Mouse (Mus musculus): ENCODE results near the gene Slc16a5. TPM values are rescaled to one million over a fixed set of nuclear protein-coding genes. Genes with fewer than 3 reads are reported as not detected.
"Not testable (repeated sequence)": the region's sequence is repeated elsewhere in the genome, so short reads cannot be mapped to it uniquely, and the experiment has no call there.

The Slc16a5 gene
- polyA plus RNA-seq, 1 experiment: 8.0 TPM

DNA sequence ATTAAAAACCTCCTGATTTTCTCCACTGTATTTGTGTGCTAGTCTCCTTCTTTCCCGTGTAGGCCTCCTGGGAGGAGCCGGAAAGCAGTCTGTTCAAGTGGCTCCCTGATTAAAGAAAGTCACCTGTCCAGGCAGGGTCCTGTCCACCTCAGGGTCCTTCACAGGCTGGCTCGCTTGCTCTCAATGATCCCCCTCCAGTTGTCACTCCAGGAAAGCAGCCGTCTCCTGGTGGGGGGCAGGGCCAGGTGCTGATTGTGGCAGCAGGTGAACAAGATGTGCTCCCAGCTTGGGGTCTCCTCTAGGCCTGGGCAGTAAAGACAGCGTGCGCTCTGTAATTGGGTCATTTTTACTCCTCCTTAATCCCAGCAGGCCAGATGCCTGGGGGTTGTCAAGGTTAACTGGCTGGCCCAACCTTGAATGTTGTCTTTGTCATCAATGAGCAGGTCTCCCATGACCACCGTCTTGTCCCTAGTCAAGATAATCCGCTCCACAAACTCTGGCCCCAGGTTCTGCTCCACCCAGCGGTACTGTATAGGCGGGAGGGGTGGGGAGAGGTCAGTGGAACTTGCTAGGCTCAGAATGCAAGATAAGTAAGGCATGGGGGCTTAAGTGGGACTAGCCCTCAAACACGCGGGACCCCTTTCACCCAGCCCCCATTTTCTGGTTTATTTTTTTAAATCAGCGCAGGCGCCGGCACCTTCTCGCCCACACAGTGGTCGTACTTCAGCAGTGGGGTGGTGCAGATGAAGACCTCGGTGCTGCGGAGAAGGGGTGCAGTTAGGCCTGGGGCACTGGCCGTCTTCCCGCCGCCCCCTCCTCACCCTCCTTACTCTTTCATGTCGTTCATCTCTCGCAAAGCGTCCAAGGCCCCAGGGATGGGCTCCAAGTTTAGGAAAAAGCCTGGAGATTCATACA, 28.4 kb downstream of the Slc16a5 start:
- WGBS: 50% methylated on average over 25 of the region's 25 CpGs
- Histone ChIP-seq H3K27ac (ENCODE audit: insufficient read depth, low read length) (peak overlapping the region; percentile 80), H3K36me3 (ENCODE audit: control insufficient read depth, insufficient read depth, low read length) (peaks cover 19% of the 10 kb centered on the region), H3K27me3 (ENCODE audit: control insufficient read depth, insufficient read depth, low read length) (no peaks in the 10 kb centered on the region), H3K4me1 (ENCODE audit: control insufficient read depth, insufficient read depth, insufficient read length) (peaks cover 5% of the 10 kb centered on the region; the same call in 1 of the 2 replicates), H3K4me3 (ENCODE audit: extremely low read depth, insufficient read depth, insufficient read length) (peak overlapping the region; percentile 80; the same call in 1 of the 2 replicates)
- TF ChIP-seq CTCF (IDR thresholded peaks at IDR 0.05; ENCODE audit: extremely low read depth, insufficient read depth, insufficient read length, insufficient replicate concordance) (no peak), POLR2A (IDR thresholded peaks at IDR 0.05; ENCODE audit: low read depth, low read length) (no peak)
- DNase-seq (ENCODE audit: low read depth in 1 of 2, low spot score in 2 of 2): no peak

DNA sequence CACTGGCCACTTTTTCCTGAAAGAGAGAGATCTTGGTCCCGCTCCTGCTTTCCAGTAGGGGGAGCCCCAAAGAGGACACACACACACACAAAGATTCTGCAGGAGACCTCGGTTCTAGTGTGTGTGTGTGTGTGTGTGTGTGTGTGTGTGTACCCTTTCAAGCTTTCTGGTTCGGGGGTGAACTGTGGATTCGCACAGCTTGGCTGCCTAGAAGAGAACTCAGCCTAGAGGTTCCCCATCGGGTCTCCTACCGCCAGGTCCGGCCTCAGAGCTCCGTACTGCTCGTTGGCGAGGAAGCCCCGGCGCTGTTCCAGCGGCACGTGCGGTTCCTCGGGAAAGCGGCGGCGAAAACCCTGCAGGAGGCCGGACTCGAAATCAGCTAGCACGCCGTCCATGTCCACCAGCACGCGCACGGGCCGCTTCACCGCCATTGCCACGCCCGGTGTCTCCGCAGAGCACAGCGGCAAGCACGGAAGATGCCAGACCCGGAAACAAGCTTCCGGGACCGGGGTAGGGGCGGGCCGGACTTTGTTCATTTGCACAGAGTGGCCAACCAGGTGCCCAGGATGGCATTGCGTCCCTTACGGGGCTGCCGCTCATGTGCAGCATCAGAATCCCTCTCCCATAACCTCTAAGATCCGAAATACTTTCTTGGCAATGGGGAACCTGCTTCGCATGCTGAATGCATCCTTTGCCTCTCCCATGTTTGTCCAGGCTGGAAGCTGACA, 29.2 kb downstream of the Slc16a5 start, which contains the start of gene Nt5c:
Nt5c (minus strand) TSS at position 507 of the 728 bp plus-strand sequence.
- Histone ChIP-seq H3K4me3 (ENCODE audit: extremely low read depth, insufficient read depth, insufficient read length) (peak within 1 kb of the TSS; percentile 80), H3K36me3 (ENCODE audit: control insufficient read depth, insufficient read depth, low read length) (peaks cover 17% of the 10 kb centered on the region), H3K27ac (ENCODE audit: insufficient read depth, low read length) (peak within 1 kb of the TSS; percentile 80), H3K4me1 (ENCODE audit: control insufficient read depth, insufficient read depth, insufficient read length) (peaks cover 5% of the 10 kb centered on the region; the same call in 1 of the 2 replicates), H3K27me3 (ENCODE audit: control insufficient read depth, insufficient read depth, low read length) (no peaks in the 10 kb centered on the region)
- under 1% methylated on average over 43 of the region's 43 CpGs for WGBS
- TF ChIP-seq POLR2A (IDR thresholded peaks at IDR 0.05; ENCODE audit: low read depth, low read length) (peak; percentile 92), CTCF (IDR thresholded peaks at IDR 0.05; ENCODE audit: extremely low read depth, insufficient read depth, insufficient read length, insufficient replicate concordance) (peak; percentile 40; the same call in 1 of the 2 replicates)
- DNase-seq (ENCODE audit: low read depth in 1 of 2, low spot score in 2 of 2): peak; percentile 59 to 87

DNA sequence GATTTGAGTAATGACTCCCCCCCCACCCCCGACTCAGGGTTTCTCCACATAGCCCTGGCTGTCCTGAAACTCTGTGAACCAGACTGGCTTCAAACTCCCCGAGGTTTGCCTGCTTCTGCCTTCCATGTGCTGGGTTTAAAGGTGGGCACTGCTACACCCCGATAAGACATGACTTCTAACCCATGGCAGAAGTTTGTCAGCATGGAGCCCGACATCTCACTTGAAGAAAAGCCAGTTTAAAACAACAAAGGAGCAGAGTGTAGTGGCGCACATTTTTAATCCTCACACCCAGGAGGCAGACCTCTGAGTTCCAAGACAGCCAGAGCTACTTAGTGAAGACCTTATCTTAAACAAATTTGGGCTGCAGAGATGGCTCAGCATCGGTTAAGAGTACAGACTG, 30.1 kb downstream of the Slc16a5 start:
- peak overlapping the region; percentile 80 for H3K4me3 ChIP-seq (ENCODE audit: extremely low read depth, insufficient read depth, insufficient read length)
- H3K27me3 ChIP-seq (ENCODE audit: control insufficient read depth, insufficient read depth, low read length): no peaks in the 10 kb centered on the region
- TF ChIP-seq CTCF (IDR thresholded peaks at IDR 0.05; ENCODE audit: extremely low read depth, insufficient read depth, insufficient read length, insufficient replicate concordance): no peak
- TF ChIP-seq POLR2A (IDR thresholded peaks at IDR 0.05; ENCODE audit: low read depth, low read length): no peak
- WGBS: 34% methylated on average over 6 of the region's 6 CpGs
- H3K36me3 ChIP-seq (ENCODE audit: control insufficient read depth, insufficient read depth, low read length): peaks cover 20% of the 10 kb centered on the region
- no peak for DNase-seq (ENCODE audit: low read depth in 1 of 2, low spot score in 2 of 2)
- H3K27ac ChIP-seq (ENCODE audit: insufficient read depth, low read length): no peak overlapping the region
- H3K4me1 ChIP-seq (ENCODE audit: control insufficient read depth, insufficient read depth, insufficient read length): peaks cover 5% of the 10 kb centered on the region; the same call in 1 of the 2 replicates

DNA sequence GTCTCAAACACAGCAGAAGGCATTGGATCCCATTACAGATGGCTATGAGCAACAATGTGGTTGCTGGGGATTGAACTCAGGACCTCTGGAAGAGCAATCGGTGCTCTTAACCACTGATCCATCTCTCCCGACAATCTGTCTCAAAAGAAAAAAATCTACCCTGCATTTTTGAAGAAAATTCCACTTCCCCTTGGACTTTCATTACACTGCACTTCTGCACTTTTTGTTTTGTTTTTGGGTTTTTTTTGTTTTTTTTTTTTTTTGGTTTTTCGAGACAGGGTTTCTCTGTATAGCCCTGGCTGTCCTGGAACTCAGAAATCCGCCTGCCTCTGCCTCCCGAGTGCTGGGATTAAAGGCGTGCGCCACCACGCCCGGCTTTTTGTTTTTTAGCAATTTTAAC, 34.3 kb downstream of the Slc16a5 start:
- peaks cover 21% of the 10 kb centered on the region for H3K36me3 ChIP-seq (ENCODE audit: control insufficient read depth, insufficient read depth, low read length)
- H3K27ac ChIP-seq (ENCODE audit: insufficient read depth, low read length); H3K4me1 ChIP-seq (ENCODE audit: control insufficient read depth, insufficient read depth, insufficient read length); H3K4me3 ChIP-seq (ENCODE audit: extremely low read depth, insufficient read depth, insufficient read length); DNase-seq (ENCODE audit: low read depth in 1 of 2, low spot score in 2 of 2); H3K27me3 ChIP-seq (ENCODE audit: control insufficient read depth, insufficient read depth, low read length): not testable (repeated sequence)
- 89% methylated on average over 9 of the region's 9 CpGs for WGBS

DNA sequence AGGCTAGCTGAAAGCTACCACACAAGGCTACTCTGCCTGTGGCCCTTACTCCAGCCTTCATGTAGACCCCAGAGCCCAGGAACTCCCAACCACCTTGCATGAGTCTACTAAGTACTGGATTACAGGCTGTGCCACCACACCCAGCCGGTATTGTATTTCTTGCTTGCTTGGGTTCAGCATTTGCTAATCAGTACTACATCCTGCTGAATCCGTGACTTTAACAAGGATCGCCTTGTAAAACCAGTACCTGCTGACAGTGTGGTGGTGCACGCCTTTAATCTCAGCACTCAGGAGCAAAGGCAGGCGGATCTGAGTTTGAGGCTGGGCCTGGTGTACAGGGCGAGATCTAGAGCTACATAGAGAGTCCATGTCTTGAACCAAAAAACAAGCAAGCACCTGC, 40.4 kb downstream of the Slc16a5 start:
- H3K4me1 ChIP-seq (ENCODE audit: control insufficient read depth, insufficient read depth, insufficient read length): no peaks in the 10 kb centered on the region; the same call in 1 of the 2 replicates
- DNase-seq (ENCODE audit: low read depth in 1 of 2, low spot score in 2 of 2): no peak
- WGBS: 94% methylated on average over 6 of the region's 6 CpGs
- no peak overlapping the region for H3K4me3 ChIP-seq (ENCODE audit: extremely low read depth, insufficient read depth, insufficient read length)
- H3K27me3 ChIP-seq (ENCODE audit: control insufficient read depth, insufficient read depth, low read length): no peaks in the 10 kb centered on the region
- TF ChIP-seq POLR2A (IDR thresholded peaks at IDR 0.05; ENCODE audit: low read depth, low read length): no peak
- TF ChIP-seq CTCF (IDR thresholded peaks at IDR 0.05; ENCODE audit: extremely low read depth, insufficient read depth, insufficient read length, insufficient replicate concordance): no peak
- H3K27ac ChIP-seq (ENCODE audit: insufficient read depth, low read length): no peak overlapping the region
- peaks cover 27% of the 10 kb centered on the region for H3K36me3 ChIP-seq (ENCODE audit: control insufficient read depth, insufficient read depth, low read length)

DNA sequence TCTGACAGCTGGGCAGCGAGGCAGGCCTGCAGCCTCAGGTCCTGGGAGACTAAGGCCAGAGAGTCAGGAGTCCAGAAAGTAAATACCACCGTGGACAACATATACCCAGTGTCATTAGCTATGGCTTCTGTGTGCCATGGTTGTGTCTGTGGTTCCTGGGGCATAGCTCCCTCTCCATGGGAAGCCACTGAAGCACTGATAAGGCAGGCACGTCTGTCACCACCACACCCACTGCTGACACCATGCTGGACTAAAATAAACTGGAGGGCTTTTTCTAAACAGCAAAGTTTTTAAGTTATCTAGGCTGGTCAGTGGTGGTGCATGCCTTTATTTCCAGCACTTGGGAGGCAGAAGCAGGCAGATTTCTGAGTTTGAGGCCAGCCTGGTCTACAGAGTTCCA, 44.3 kb downstream of the Slc16a5 start:
- Histone ChIP-seq H3K27ac (ENCODE audit: insufficient read depth, low read length) (no peak overlapping the region), H3K4me1 (ENCODE audit: control insufficient read depth, insufficient read depth, insufficient read length) (peaks cover 25% of the 10 kb centered on the region; the same call in 1 of the 2 replicates), H3K36me3 (ENCODE audit: control insufficient read depth, insufficient read depth, low read length) (peaks cover 9% of the 10 kb centered on the region), H3K4me3 (ENCODE audit: extremely low read depth, insufficient read depth, insufficient read length) (no peak overlapping the region), H3K27me3 (ENCODE audit: control insufficient read depth, insufficient read depth, low read length) (no peaks in the 10 kb centered on the region)
- TF ChIP-seq POLR2A (IDR thresholded peaks at IDR 0.05; ENCODE audit: low read depth, low read length) (no peak), CTCF (IDR thresholded peaks at IDR 0.05; ENCODE audit: extremely low read depth, insufficient read depth, insufficient read length, insufficient replicate concordance) (no peak)
- WGBS: 73% methylated on average over 3 of the region's 3 CpGs
- DNase-seq (ENCODE audit: low read depth in 1 of 2, low spot score in 2 of 2): no peak

All from spleen, adult 2 months (tissue).